Mouse (Mus musculus) heart, postnatal 10 days (tissue): ENCODE results near the gene Dnajc11. TPM values are rescaled to one million over a fixed set of nuclear protein-coding genes. Genes with fewer than 3 reads are reported as not detected.

Experiments used
- DNase-seq, 2 experiments: peaks; one replicate each; pipeline ENCODE4 v3.0.0; 2021
- intact Hi-C: fragments of 180-260 bp; cut with DNase I; formaldehyde crosslinking; loops from one replicate; pipeline ENCODE4 v1.15.1; 2025
- total RNA-seq, 2 experiments: library from RNA; stranded (reverse); gene quantifications; 2 replicates each; pipeline ENCODE4 v1.2.3; 2021

Gene Dnajc11
- total RNA-seq, 2 experiments from 2014 or later, result 98.5 to 107 TPM

DNA sequence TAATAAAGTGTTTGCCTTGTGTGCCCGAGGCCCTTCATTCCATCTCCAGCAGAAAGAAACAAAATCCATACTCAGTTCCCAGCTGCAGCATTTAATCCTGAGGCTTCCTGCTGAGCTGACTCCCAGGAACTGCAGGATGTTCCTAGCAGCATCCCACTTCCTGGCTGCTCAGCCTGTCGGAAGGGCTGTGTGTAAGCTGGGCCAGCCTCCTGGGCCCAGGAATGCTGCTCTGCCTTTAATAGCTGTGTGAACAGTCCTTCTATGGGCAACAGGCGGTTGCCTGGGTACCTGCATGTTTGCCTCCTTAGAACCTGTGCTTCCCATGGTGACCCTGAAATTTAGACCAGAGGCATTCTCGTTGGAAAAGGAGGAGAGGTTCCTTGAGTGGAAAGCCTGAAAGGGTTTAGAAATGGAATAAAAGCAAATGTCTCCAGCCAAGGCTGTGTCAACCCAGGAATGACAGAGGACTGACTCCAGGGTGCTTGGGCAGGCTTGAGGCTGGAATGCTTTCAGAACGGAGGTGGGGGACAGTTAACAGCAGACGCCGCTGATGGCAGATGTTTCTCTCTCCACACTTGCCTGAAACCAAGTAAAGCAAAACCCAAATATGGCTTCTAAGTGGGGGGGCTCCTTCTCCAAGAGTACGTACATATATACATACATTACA is 74.1 kb downstream of the Dnajc11 start:
- peak; percentile 72 for DNase-seq
- intact Hi-C loops, result no loop called here

DNA sequence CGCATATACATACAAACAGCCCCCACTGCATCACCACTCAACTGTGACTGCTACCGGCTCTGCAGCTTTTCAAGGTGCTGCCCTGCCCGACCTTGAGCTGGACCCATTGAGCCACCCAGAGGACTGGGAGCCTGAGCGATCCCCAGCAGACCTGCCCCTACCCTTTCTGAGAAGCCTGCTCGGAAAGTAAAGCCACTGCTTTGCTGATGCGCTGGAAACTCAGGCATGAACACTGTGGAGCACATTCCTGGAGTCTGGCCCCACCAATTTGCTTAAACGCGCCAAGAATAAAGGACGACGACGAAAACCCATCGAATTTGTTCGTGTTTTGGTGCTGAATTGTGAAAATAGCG is 74.6 kb downstream of the Dnajc11 start:
- intact Hi-C loops, result no loop called here
- DNase-seq, result peak in 1 of 2 experiments; percentile 59

DNA sequence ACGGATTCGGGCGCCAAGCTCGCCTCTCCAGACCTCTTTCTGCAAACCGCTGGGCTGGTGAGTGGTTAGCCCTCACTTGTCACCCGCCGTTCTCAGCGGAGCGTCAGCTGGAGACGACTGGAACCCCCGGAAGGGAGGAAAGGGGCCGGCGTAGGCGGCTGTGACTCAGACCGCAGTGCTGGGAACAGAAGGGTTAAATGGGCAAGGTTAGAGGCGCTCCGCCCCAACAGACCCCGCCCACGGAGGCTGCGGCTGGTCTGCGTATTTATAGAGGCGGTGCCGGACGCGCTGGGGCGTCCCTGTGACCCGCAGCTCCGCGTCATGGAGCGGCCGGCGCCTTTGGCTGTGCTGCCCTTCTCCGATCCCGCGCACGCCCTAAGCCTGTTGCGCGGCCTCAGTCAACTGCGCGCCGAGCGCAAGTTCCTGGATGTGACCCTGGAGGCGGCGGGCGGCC is 75.2 kb downstream of the Dnajc11 start, which contains the start of gene Klhl21:
Klhl21 (plus strand) TSS at position 182 of the 454 bp plus-strand sequence.
- DNase-seq, result peak; percentile 97
- intact Hi-C loops, result no loop called here

GRCm38 (mm10) chr4:152009076-152010051 is 75.9 kb downstream of the Dnajc11 start:
- DNase-seq, result peak in 1 of 2 experiments; percentile 81
- intact Hi-C loops, result loop anchor here (2.0 kb wide), 1 partner anchor 17 kb away; the partner anchor contains the start of gene Zbtb48

- intact Hi-C loops, result loop anchor here (2.0 kb wide), 1 partner anchor 17 kb away; the partner anchor contains the start of gene Zbtb48
- peak; percentile 53 to 60 for DNase-seq
Observed at GRCm38 (mm10) chr4:152010091-152010706, 76.7 kb downstream of the Dnajc11 start.

GRCm38 (mm10) chr4:152010707-152011134 is 77.2 kb downstream of the Dnajc11 start:
- intact Hi-C loops, result loop anchor here (2.0 kb wide), 1 partner anchor 16 kb away; the partner anchor contains the start of gene Zbtb48
- DNase-seq, result peak; percentile 50 to 67

DNA sequence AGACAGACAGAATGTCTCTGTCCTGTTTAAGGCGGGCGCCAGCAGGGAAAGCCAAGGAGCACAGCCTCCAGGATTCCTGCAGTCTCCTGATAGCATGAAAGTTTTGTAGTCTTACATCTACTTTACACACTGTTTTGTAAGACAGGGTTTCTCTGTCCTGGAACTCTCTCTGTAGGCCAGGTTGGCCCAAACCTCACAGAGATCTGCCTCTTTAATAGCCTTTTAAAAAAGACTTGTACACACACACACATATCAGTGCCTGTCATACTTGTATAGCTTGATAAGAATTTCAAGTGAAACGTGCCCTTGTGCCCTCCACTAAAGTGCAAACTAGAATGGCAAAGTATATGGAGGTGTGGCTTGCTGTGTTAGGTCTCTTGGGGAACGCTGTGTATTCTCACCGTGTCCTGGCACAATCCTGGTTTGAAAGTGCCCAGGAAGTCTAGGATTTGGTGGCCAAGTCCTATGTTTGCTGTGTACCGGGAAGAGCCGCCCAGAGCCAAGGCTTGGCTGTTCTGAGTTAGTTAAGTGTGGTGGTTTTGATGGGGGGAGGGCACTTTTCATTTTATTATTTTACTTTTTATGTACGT is 77.8 kb downstream of the Dnajc11 start:
- intact Hi-C loops, result loop anchor here (2.0 kb wide), 1 partner anchor 16 kb away; the partner anchor contains the start of gene Zbtb48
- DNase-seq, result no peak

- intact Hi-C loops, result no loop called here
- DNase-seq, result no peak
Observed at GRCm38 (mm10) chr4:152012109-152012508, 78.6 kb downstream of the Dnajc11 start.

DNA sequence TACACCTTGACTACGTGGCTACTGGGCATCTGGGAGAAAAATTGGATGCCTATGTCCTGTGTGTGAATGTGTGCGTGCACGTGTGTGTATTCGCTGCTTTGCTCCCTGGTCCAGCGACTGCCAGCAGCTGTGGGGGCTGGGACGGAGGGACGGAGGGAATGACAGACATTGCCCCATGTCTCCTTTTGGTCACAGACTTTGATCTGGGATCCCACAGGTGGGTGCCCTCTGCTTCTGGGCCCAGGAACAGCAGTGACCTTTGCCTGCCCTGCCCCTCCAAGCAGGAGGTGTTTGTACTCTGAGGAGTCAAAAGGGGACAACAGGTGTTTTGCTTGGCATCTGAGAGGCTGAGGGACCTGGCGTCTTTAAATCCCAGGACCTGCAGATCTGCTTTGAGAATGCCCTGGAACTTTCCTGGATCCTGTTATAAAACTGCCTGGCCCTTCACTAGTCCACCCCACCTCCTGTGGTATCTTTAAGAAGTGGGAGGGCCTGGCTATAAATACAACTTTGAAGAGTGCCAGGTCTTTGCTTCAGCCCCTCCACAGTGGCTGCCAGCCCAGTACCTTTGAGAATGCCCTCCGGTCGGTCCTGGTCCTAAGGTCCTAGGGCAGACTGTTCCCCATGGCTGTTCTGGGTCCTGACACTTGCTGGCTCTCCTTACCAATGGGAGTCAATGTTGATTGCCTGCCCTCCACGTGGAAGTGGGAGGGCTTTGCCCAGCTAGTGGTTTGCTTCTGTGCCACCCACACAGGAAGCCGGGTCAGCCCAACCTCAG is 79.7 kb downstream of the Dnajc11 start:
- peak; percentile 69 to 75 for DNase-seq
- intact Hi-C loops, result no loop called here

DNA sequence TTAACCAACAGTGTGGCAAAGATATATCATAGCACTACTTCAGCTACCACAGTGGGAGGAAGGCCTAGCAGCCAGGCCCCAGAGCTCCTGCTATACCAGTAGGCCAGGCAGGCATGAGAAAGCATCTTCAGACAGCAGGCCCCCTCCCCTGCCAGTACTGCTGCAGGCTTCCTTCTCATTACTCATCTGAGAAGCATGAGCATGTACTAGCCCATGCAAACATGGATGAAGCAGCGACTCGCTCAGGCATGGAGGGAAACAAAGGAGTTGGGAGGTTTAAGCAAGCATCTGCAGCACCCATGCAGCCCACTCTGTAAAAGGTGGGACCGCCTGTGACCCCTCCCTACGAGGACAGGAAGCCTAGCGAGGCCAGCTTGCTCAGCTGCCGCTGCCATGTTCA is 85.6 kb downstream of the Dnajc11 start:
- DNase-seq, result no peak
- intact Hi-C loops, result no loop called here

GRCm38 (mm10) chr4:152020024-152020423 is 86.5 kb downstream of the Dnajc11 start:
- intact Hi-C loops, result no loop called here
- DNase-seq, result no peak

GRCm38 (mm10) chr4:152021568-152022097 is 88.1 kb downstream of the Dnajc11 start:
- intact Hi-C loops, result no loop called here
- DNase-seq, result no peak

- no peak for DNase-seq
- intact Hi-C loops, result no loop called here
Observed at GRCm38 (mm10) chr4:152022506-152022905, 89.0 kb downstream of the Dnajc11 start.

DNA sequence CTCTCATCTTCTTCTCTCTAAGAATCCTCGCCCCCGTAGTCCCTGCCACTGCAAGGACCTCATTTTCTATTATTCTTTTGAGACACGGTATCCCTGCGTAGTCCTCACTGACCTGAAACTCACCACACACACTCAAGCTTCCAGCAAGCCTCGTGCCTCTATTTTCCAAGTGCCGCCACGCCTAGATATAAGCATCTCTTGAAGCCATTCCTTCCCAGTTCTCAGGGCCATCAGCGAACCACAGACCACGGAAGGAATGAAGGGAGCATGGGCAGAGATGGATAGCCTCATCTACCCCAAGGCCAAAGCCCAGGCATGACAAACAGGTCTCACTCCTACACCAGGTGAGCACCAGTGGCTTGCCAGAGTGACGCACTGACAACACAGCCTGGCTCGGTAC is 91.0 kb downstream of the Dnajc11 start:
- intact Hi-C loops, result no loop called here
- DNase-seq, result no peak

DNA sequence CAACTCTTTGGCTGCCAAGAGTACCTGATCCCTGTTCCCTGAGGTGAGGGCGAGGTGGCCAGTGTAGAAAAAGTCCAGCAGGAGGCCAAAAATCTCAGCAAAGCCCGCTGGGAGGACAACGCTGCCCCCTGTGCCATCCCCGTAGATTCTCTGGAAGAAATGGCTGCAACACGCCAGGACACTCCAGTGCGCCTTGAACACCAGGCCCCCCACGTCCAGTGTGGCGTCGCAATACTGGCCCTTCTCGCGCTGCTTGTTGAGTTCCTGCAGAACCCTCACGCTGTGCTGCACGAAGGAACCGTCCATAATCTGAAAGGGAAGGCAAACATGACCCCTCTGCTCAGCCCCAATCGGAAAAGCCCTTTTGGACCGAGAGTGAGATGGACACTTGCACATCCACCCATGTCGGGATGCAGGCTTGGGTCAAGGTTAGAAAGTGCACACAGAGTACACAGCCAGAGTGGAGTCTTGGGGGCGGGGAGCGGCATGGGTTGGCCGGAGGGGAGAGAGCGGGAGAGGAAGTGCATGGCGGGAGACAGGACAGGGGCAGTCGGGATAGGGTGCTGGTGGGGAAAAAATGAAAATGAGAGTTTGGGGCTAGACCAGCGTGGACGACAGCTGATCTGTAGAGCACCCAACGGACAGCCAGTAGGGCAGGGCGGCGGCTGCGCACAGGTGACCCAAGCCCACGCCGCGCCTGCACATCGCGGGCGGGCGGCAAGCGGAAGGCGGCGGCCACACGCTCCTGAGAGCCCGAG is 93.4 kb downstream of the Dnajc11 start:
- intact Hi-C loops, result loop anchor here (2.0 kb wide), 1 partner anchor 16 kb away; no protein-coding TSS in a partner anchor
- DNase-seq, result peak in 1 of 2 experiments; percentile 63

GRCm38 (mm10) chr4:152027524-152027923 is 94.0 kb downstream of the Dnajc11 start, which contains the start of gene Zbtb48:
Zbtb48 (minus strand) TSS chr4:152027671.
- peak; percentile 98 for DNase-seq
- intact Hi-C loops, result loop anchor here (2.0 kb wide), 1 partner anchor 17 kb away; no protein-coding TSS in a partner anchor

DNA sequence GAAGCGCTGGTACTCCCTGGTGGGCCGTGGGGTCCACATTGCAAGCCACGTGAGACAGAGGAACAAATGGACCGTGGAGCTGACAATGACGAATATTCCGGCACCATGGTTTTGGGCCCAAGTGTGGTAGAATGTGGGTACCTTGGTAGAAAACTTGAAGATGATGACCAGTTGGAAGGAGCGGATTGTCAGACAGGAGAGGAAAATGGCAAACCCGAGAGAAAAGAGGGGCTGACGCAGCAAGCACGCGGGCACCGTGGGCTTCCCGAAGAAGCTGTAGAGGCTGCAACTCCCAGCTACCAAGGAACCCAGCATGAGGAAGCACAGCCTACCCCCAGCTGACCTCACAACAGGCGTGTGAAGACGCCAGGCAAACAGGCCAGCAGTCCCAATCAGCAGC is 95.0 kb downstream of the Dnajc11 start:
- intact Hi-C loops, result no loop called here
- no peak for DNase-seq

DNA sequence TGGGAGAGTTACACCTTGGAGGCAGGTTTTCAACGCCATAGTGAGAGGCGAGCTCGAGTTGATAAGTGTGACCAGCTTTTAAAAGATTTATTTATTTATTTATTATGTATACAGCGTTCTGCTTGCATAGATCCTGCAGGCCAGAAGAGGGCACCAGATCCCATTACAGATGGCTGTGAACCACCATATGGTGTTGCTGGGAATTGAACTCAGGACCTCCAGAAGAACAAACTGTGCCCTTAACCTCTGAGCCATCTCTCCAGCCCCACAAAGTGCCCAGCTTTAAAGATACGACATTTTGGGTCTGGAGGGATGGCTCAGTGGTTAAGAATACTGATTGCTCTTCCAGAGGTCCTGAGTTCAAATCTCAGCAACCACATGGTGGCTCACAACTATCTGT is 95.6 kb downstream of the Dnajc11 start:
- DNase-seq, result peak in 1 of 2 experiments; percentile 36
- intact Hi-C loops, result no loop called here
